Mouse (Mus musculus): ENCODE data around the gene Angptl7.

Angptl7 gene

GRCm38 (mm10) chr4:148500410-148500867 is at the start of gene Angptl7:
Gene Angptl7, minus strand, starts transcription at chr4:148500460.
- DNase-seq: no peak

GRCm38 (mm10) chr4:148549106-148549505 is 48.8 kb upstream of the Angptl7 start:
- no peak for DNase-seq

GRCm38 (mm10) chr4:148535876-148536275 is 35.6 kb upstream of the Angptl7 start:
- DNase-seq: no peak

DNA sequence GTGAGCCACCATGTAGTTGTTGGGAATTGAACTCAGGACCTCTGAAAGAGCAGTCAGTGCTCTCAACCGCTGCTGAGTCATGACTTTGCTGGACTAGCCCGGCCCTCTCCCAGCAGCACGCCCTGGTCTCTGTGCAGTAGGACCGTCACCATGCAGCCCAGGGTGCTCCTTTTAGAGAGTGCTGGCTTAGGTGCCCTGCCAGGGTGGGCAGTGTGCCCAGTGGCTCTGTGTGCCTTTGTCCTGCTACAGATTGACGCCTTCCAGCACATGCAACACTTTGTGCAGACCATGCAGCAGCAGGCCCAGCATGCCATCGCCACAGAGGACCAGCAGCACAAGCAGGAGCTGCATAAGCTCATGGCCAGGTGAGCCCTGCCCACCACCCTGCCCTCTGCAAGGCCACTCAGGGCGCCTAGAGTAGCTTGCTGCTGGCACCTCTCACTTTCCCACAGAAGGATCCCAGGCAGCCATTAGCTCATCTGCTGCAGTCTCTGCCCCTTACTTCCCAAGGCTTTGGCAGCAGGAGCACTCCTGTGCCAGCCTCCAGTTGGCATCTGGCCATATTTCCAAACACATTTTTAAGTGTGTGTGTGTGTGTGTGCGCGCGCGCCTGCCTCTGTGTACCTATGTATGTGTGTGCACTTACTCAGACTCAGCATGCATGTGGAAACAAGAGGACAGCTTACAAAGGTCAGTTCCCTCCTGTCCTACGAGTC is 33.5 kb upstream of the Angptl7 start:
- no peak for DNase-seq

DNA sequence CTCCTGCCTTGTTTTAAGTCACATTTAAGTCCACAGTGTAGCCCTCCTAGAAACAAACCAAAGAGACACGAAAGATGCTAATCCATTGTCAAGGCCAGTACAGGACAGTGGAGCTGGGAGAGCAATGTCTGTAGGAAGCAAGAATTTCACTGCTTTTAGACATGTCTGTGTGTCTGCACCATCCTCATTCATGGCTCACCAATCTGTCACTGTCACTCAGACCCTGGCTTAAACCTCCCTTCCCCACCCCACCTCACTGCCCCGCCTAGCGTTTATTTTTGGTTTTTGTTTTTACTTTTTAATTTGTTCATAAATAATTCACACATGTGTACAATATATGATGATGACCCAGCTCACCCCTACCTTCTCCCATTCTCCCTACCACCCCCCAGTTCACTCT is 32.3 kb upstream of the Angptl7 start:
- no peak for DNase-seq

- no peak for DNase-seq
These were observed 31.1 kb upstream of the Angptl7 start for GRCm38 (mm10) chr4:148531341-148531740.

- DNase-seq: no peak
These were observed 30.5 kb upstream of the Angptl7 start for GRCm38 (mm10) chr4:148530778-148531177.

DNA sequence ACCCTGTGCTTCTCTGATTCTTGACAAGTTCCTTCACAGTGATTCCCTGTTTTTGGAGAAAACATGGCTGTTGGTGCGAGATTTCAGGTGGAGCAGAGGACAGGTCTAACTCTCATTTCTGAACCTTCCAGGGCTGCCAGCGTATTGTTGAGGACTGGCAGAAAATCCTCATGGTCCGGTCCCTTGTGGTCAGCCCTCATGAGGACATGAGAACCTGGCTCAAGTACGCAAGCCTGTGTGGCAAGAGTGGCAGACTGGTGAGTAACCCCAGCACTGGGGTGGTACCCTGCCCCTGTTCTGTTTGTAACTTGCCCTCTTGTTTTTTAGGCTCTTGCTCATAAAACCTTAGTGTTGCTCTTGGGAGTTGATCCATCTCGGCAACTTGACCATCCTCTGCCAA is 30.1 kb upstream of the Angptl7 start:
- DNase-seq: no peak

DNA sequence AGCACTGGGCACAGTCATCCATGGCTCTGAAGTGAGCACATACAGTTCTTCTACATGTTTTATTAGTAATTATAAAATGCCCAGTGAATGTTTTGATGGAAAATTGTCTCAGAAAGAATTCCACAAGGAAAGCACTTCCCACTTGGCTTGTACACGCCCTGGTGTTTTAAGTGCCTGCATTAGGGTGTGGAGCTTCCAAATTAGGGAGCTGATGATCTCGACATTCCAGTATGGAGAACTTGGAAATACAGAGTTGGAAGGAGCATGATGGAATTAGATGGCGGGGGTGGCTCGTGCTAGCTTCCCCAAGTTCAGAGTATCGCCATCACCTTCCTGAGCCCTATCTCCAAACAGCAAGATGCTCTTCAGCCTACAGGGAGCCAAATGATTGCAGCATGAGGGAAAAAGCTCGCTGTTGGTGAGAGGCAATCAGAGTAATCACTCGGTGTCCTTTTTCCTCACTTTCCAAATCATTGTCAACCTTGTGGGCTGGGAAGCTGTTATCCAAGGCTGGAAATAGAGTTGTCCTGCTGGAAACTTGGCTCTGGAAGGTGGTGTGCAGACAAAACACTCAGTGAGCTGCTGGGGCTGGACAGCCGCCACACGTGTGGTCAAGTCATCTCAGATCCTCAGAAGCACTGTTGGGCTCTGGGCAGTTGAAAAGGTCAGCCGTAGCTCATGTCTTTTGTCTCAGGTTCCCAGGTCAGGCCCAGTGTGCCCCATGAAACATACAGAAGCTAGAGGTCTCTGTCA is 27.1 kb upstream of the Angptl7 start:
- no peak for DNase-seq

- no peak for DNase-seq
These were observed 23.3 kb upstream of the Angptl7 start for GRCm38 (mm10) chr4:148523538-148523937.

GRCm38 (mm10) chr4:148518235-148518795 is 18.1 kb upstream of the Angptl7 start:
- no peak for DNase-seq

DNA sequence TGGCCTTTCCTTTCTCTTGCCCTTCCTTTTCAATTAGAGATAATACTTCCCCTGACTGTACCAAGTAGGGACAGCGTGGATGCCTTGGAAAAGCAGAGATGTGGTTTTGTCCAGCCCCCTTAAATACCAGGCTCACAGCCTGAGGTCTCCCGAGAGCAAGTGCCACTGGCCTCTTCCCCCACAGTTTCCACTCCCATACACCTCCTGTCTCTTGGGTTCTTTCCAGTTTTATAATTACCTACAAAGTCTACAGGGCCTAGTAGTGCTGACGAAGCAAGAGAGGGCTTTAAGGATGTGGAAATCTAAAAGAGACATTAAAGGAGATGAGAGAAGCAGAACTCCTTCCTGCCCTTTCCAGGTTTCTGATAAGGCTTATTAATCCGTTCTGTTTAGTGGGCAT is 17.5 kb upstream of the Angptl7 start:
- DNase-seq: no peak

DNA sequence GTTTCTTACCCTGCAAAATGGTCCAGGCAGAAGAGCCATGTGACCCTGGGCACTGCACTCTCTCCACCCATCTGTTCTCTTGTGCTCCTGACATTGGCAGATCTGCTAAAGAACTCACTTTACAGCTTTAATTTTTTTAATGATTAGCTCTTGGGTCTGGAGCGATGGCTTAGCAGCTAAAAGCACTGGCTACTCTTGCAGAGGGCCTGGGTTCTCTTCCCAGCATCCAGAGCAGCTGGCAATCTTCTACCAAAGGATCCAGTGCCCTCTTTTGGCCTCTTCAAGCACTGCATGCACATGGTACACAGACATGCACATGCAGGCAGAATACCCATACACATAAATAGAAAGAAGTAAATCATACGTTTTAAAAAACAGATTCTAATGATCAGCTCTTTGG is 15.1 kb upstream of the Angptl7 start:
- no peak for DNase-seq

DNA sequence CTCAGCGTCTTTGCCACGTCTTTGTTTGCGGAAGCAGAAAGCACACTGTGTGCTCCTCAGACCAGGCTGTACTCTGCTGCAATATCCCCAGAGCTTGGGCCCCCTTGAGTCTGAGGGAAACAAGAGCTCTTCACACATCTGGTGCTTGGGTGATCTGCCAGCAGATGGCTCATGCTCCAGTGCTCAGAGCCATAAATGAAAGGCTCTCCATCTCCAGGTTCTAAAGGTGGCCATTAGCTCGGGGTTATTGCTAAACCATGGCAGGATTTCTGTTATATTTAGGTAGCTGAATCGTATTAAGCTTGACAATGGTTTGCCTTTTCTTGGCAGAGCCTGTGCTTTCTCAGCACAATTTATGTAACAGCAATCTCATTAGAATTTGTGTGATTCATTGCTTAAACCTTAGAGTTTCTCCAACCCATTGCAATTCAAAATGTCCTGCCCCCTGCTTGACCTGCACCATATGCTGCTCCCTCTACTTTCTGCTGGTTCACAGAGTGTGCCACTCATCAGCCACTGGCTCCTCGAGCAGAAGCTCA is 12.8 kb upstream of the Angptl7 start:
- peak; percentile 28 for DNase-seq

DNA sequence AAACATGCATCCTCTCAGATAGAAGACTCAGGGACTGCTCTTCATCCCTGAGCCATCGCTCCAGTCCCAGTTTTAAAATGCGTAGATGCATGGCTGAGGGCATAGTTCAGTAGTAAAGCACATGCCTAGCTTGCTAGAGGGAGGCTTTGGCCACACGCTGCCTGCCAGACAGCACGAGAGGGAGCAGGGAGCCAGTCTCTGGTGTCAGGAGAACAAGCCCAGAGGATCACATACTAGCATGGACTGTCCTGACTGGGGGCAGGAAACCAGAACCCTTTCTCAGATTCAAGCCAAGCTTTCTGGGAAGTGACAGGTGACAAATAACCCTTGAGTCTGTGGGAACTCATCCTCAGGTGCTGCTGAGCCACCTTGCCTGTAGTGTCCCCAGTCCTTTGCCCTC is 11.1 kb upstream of the Angptl7 start:
- DNase-seq: no peak

DNA sequence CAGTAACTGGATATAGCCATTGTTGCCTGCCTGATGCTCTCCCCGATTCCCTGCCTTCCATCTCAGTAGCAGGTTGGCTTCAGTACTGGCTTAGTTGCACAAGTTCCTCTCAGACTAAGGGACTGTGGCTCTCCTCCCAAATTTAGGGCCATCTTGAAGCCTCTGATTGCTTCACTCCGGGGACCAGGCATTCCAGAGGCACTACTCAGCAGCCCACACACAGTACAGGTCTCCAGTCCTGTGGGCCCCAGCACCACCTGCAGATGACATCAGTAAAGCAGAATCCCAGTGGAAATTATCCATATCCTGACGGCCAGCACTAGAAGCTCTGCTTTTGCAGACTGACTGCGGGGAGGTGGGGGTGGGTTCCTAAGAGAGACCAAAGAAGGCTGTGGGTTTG is 10.4 kb upstream of the Angptl7 start:
- DNase-seq: peak; percentile 12

- DNase-seq: no peak
These were observed 9.3 kb upstream of the Angptl7 start for GRCm38 (mm10) chr4:148509450-148510084.

- no peak for DNase-seq
These were observed 8.0 kb upstream of the Angptl7 start for GRCm38 (mm10) chr4:148508084-148508849.

DNA sequence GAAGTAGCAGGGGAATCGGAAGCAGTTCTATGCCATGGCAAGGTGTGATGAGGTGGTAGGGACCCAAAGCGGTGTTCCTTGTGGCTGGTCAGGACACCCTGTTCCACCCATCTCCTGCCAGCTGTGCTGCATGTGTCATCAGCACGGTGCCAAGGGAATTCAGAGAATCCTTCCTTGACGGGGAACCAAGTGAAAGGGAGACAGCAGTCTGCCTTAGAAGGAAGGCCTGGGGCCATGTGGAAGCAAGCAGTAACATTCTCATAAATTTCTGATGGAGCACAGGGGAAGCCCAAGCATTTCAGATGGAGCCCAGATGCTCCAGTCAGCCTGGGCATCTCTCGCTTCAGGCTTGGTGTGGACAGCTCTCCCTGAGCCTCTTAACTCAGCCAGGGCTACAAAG is 7.3 kb upstream of the Angptl7 start:
- peak; percentile 28 for DNase-seq

GRCm38 (mm10) chr4:148504497-148504959 is 4.3 kb upstream of the Angptl7 start:
- DNase-seq: peak; percentile 33

- DNase-seq: no peak
These were observed 4.2 kb downstream of the Angptl7 start for GRCm38 (mm10) chr4:148495874-148496689.

All from lung, postnatal 14 days (tissue).